Mouse (Mus musculus): ENCODE data around the gene Ccdc3. TPM values are rescaled to one million over a fixed set of nuclear protein-coding genes. Genes with fewer than 3 reads are reported as not detected.

Gene Ccdc3
- polyA plus RNA-seq (2012; rRNA removed; ENCODE audit: low replicate concordance): 32.5 and 32.8 TPM in 2 replicates

GRCm38 (mm10) chr2:5137500-5138286 lies at the start of gene Ccdc3:
Gene Ccdc3, plus strand, starts transcription at chr2:5137776.

Other genes with a start within 250 kb of the Ccdc3 start
- 79.0 and 237 TPM in 2 replicates for gene Phyh, start 218.8 kb upstream of the Ccdc3 start, polyA plus RNA-seq (2012; rRNA removed; ENCODE audit: low replicate concordance)
- not detected in 2 replicates for gene Ucma, start 161.7 kb upstream of the Ccdc3 start, polyA plus RNA-seq (2012; rRNA removed; ENCODE audit: low replicate concordance)
- gene Mcm10, start 125.0 kb upstream of the Ccdc3 start, polyA plus RNA-seq (2012; rRNA removed; ENCODE audit: low replicate concordance): 0.79 and 1.7 TPM in 2 replicates
- gene Optn, start 73.7 kb upstream of the Ccdc3 start, polyA plus RNA-seq (2012; rRNA removed; ENCODE audit: low replicate concordance): 3.6 and 5.7 TPM in 2 replicates

All from mammary gland, adult 2 months (tissue).